Mouse (Mus musculus): ENCODE results near the gene Zfp383.

DNA sequence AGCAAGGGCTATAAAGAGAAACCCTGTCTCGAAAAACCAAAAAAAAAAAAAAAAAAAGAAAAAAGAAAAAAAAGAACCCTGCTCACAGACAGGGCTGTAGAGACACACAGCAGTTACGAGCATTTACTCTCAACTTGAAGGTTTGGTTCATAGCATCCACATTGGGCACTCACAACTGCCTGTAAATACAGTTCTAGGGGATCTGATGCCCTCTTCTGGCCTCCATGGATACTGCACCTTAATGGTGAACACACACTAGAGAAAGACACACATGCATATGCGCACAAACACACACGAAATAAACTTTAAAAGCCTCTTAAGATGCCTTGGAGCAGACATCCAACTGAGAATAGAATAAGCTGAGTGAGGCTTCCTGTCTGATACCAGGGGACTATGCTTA, 9.7 kb upstream of the Zfp383 start:
- no peak for TF ChIP-seq CTCF (IDR thresholded peaks at IDR 0.05; ENCODE audit: low read depth, low read length)
- TF ChIP-seq POLR2A (IDR thresholded peaks at IDR 0.05; ENCODE audit: extremely low read depth, insufficient read depth, low read length): no peak
